Mouse (Mus musculus): ENCODE measurements around the gene Ddx55.
A peak's percentile ranks its signal among the peaks of the same experiment; 100 is the strongest.

Gene Ddx55

DNA sequence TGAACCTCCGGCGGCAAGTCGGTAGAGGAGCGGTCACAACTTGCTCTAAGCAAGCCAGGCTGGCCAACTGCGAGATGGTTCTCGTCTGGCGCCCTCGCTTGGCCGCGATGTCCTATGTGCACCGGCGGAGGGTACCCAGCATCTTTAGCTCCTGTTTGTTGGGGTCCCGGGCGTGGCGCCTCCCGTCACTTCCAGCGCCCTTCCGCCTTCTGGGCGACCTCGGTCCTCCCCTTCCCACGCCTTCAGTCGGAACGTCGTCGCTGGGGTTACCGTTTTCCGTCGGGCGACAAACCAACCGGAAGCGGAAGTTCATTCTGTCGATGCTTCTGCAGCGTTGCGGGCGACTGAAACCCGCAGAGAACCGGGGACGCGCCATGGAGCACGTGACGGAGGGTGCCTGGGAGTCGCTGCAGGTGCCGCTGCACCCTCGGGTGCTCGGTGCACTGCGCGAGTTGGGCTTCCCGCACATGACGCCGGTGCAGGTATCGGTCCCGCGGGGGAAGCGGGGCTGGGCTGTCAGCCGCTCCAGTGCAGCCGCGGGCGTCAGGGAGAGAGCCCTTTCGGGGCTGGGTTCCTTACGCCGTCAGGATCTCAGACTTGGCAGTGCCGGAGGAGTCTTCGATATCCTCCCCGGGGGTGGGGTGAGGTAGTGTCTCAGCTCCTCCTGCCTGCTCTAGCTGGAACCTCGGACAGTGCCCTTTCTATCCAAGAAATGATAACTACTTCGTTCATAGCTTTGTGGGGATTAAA, at the start of gene Ddx55:
Gene Ddx55 (plus strand): TSS at position 307 of the 750 bp plus-strand sequence.
- peak; percentile 87 to 91 for DNase-seq (ENCODE audit: low spot score in 2 of 2)

DNA sequence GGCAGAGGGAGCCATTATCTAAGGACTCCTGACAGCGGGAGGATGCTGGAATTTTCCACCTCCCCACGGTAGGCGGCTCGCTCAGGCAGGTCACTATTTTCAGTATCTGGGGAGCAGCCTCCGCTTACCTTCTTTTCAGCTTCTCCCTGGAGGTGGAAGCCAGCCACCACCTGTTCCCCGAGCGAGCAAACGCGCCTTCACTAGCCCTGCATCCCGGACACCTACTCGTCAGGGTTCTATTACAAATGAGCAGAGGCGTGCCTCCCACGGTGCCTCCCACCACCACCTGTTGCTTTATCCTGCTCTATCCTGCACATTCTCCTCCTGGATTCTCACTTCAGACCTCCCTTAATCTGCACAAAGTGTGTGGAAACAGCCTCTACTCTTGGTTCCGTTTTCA, 48.9 kb upstream of the Ddx55 start:
- DNase-seq (ENCODE audit: low spot score in 2 of 2) = no peak

DNA sequence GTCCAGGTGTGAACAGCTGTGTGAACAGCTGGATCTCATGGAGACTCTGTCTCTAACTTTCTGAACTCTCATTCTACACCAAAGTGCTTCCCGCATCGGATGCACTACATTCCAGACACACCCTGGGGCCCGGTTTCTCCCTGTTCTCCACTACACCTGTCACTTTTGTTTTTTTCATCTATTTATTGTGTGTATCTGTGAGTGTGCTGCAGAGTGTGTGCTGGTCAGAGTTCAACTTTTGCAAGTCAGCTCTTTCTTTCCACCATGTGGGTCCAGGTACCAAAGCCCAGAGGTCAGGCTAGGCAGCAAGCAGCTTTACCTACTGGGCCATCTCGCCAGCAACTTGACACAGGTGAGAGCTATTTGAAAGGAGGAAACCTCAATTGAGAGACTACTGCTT, 47.4 kb upstream of the Ddx55 start:
- DNase-seq (ENCODE audit: low spot score in 2 of 2) = no peak

DNA sequence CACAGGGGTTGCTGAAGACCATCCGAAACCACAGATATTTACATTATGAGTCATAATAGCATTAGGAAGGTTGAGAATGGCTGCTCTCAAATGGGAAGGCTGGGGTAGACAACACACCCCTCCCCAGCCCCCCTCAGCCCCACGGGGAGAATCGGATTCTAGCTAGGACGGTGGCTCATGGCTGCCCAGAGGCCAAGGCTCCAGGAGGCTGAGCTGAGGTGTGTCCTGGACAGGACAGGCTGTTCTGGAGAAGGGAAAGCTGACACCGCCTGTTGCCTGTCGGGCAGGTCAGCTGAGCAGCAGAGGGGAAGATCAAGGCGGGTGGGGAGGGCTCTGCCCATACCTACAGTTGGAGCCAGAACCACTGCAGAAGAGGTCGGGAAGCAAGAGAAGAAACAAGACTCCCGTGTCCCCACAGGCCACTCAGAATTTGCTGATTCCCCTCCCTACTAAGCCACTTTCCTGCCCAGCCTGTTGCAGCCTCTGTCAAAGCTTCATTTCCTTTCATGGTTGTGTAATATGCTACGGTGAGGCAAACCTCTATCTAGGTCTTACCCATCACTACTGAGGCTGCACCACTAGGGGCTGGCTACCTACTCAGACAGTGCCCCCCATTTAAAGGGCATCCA, 45.8 kb upstream of the Ddx55 start:
- no peak for DNase-seq (ENCODE audit: low spot score in 2 of 2)

DNA sequence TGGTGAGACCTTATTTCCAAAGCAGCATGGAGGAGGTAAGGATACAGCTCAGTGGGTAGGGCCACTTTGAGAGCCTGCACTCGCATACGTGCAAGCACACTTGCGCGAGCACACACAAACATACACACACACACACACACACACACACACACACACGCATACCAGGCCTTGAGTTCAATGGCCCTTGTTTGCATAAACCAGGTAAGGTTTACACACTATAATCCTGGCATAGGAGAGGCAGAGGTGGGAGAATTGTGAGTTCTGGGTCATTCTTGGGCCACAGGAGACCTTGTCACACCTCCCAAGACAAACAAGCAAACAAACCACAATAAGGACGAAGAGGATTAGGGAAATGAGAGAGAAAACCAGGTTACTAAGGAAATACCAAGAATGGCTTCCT, 43.5 kb upstream of the Ddx55 start:
- no peak for DNase-seq (ENCODE audit: low spot score in 2 of 2)

DNA sequence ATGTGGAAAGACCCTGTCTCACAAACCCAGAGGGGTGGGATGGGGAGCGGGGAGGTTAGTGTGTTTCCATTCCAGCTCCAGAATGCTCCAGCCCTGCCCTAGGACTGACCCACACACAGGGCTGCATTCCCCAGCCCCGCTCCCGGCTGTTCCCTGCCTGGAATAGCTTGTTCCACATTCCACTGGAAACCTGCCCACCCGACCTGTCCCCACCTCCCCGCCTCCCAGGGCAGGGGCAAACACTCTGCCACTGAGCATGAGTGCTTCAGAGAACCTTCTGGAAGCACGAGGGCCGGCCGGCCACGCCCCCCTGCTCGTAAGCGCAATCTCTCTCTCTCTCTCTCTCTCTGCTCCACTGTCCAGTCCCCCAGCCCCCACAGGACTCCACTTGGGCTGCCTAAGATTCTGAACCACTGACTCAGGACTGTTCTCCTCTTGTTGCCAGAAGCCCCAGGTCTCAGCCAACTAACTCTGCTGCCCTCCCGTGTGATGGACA, 42.9 kb upstream of the Ddx55 start:
- no peak for DNase-seq (ENCODE audit: low spot score in 2 of 2)

DNA sequence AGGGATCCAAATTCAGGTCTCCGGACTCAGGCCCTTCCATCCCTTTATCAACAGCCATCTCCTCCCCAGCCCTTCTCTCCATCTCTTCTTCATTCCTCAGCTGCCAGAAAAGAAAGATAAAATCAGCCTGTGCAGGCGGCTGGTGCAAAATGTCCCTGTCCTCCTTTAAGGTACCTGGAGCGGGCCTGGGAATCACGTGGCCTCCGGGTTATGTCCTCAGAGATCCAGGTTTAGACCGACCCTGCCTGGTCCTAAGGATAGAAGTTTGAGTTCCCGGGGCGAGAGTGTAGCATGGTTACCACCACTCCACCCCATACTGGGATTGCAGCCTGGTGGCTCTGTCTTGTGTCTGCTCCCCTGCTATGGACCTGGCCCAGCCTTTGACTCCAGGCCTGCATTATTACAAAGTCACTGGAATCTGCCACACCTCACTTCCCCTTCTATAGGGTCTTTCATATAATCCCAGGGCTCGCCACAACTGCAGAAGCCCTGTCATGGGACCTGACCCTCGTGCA, 42.1 kb upstream of the Ddx55 start:
- DNase-seq (ENCODE audit: low spot score in 2 of 2) = no peak

DNA sequence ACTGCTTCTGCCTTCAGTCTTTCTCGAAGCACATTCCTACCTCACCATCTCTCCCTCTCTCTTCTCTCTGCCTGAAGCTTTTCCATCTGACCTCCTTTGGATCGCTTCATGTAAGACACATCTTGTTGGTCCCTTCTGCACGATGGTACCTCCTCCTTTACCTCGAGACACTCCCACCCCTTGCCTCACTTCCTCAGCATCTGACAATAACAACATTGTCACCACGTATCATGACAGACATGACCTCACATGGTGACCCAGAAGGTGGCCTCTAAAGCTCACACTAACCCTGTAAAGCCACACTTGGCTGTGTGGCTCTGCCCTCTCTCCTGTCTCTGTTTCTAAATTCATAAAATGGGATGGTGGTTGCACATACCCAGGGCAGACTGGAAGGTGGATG, 36.9 kb upstream of the Ddx55 start:
- no peak for DNase-seq (ENCODE audit: low spot score in 2 of 2)

DNA sequence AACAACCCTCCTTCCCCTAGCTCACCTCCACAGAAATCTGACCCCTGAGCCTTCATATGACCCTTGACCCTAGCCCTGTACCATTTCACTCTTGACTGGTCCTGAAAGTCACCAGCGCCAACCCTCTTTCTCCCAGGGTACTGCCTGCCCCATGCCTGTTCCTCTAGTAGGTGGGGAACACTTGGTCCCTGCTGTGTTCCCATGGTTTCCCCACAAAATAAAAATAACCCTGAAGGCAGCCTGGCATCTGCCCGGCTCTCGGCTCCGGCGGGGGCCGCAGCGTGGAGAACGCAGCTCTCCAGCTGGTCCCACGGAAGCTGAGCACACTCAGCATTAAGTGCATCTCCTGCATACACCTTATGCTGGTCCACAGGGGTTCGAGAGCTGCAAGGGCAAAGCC, 34.0 kb upstream of the Ddx55 start:
- no peak for DNase-seq (ENCODE audit: low spot score in 2 of 2)

DNA sequence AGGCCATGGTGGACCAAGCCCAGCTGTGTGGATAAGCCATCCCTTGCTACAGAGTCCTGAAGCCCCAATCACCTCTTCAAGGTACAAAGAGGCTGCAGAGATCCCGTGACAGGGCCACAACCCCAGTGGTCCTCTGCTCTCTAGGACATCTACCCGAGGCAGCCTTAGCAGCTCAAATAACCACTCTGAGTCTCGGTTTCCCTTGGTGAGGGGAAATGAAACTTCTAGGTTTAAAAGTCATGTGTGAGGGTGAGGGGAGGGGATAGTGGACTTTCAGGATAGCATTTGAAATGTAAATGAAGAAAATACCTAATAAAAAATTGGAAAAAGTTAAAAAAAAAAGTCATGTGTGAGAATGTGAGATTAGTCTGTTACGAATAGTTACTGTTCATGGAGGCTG, 31.1 kb upstream of the Ddx55 start:
- DNase-seq (ENCODE audit: low spot score in 2 of 2) = no peak

DNA sequence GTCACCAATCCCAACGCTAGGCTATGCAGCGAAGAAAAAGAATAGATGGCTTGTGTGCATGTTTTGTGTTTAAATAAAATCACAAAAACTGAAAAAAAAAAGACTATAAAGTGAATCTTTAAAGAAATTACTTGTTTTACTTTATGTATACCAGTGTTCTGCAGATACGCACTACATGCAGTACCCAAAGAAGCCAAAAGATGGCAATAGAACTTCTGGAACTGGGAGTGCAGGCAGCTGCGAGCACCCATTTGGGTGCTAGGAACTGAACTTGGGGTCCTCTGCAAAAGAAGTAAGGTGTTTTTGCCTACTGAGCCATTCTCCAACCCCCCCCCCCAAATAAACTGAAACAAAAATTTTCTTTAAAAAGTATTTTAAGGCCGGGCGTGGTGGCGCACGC, 29.6 kb upstream of the Ddx55 start:
- no peak for DNase-seq (ENCODE audit: low spot score in 2 of 2)

DNA sequence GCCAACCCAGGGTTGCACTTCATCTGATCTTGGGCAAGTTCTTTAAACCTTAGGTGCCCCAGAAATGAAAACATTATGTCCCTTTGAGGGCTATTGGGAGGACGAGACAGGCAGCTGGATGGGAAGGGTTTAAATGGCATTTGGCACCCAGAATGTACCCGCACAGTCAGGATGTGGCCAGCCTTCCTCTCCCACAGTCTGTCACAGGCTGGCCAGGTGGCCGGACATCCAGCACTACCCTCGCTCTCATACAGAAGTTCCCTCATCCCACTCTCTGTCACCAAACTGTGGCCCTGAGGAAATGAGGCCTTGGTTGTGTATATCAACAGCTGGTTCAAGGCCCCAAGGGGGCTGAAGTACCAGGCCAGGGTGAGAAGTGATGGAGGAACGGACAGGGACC, 27.7 kb upstream of the Ddx55 start:
- no peak for DNase-seq (ENCODE audit: low spot score in 2 of 2)

DNA sequence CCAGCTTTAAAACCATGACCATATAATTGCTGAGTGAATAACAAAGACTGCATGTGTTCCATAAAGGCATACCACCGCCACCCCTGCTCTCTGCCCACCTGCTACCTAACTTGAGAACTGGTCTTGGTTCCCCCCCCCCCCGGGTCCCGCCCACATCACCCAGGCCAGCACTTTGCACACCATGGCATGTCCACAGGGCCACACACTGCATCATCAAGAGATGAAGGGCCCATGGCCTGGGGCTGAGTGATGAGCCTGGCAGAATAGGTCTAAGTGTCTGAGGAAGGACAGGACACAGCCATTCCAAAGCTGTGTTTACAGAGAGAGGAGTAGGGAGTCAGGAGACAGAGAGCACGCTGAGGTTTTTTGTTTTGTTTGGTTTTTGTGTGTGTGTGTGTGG, 24.3 kb upstream of the Ddx55 start:
- no peak for DNase-seq (ENCODE audit: low spot score in 2 of 2)

DNA sequence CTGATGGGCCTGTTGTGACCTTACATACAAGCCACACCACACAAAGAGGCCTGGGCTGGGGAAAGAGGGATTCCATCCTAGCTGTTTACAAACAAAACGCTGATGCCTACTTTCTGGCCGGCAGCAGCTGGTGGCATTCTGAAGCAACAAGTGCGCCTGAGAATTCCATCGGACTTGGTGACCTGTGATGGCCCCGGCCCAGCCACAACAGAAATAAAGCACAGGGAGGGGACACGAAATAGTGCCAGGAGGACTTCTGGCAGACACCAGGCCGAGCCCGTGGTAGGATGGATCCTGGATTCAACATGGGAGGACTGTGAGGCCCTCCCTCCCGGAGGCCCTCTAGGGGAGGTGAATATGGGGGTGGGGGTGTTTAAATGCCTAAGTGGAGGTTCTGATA, 23.9 kb upstream of the Ddx55 start:
- DNase-seq (ENCODE audit: low spot score in 2 of 2) = no peak

DNA sequence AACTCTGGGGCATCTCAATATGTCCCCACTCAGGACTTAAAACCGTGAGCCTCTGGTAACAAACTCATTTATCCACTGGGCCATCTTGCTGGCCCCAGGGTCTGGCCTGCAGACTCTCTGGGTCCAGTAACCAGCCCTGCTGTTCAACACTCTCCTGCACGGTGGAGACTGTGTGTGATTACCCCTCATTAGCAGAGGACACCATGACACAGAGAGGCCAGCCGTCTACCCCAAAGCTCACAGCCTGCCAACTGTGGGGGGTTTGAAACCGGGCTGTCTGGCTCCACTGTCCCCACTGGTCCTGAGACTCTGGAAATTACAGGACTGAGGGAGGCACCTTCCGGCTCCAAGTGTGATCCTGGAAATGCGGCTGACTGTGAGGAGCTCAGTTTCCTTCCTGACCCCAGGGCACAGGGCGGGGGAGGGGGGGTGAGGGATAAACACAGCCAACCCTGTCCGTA, 23.4 kb upstream of the Ddx55 start:
- no peak for DNase-seq (ENCODE audit: low spot score in 2 of 2)

DNA sequence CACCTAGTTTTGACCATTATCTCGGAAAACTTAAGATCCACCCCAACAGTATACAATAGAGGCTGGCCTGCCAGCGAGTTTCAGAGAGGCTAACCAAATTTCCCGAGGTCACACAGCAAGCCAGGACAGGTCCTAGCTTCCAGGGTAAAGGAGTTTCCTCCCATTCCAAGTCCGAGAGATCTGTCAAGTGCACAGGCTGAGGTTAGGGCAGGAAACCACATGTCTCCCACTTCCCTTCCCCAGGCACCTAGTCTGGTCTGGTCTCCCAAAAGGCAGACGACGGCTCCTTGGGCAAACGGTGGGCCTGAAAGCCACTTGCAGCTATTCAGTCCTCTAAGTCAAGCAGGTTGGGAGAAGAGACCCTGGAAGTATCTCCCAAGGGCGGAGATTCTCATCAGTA, 23.0 kb upstream of the Ddx55 start:
- no peak for DNase-seq (ENCODE audit: low spot score in 2 of 2)

DNA sequence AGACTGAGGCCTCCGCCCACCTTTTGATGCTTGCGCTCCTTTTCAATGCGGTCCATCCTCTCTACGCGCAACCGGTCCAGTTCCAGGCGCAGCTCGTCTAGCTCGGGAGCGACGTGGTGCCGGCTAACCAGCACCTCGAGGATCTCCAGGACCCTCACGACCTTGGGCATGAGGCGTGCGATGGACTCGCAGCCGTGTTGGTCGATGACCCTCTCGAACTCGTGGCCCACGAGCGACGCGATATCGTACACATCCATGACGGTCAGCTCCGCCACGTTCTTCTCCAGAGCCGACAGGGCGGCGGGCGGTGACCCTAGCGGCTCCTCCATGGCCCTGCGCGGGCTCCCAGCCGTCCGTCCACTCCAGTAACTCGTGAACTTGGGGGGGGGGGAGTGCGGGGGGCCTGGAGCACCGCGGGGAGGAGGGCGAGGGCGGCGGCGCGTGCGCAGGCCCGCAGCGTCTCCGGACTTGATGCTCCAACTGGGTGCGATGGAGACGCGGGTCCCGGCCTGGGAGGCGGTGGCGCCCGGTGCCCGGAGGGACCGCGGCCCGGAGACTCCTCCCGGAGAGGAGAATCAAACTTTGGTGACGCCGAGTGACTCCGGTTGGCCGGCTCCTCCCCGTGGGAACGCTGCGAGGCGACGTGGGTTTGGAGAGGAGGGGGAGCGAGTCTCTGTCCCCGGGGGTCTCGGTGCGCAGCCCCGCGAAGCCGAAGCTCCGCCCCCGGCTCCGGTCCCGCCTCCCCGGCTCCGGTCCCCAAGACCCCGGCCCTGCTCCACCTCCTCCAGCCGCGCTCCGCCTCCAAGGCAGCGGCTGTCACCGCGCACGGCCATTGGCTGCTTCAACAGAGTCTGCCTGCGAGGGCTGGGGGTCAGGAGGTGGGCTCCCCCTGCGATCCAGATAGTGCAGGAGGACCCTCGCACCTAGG, 21.7 kb upstream of the Ddx55 start, which contains the start of gene Rilpl1:
Gene Rilpl1 (minus strand): TSS at position 737 of the 928 bp plus-strand sequence.
- DNase-seq (ENCODE audit: low spot score in 2 of 2) = peak; percentile 47 to 66

DNA sequence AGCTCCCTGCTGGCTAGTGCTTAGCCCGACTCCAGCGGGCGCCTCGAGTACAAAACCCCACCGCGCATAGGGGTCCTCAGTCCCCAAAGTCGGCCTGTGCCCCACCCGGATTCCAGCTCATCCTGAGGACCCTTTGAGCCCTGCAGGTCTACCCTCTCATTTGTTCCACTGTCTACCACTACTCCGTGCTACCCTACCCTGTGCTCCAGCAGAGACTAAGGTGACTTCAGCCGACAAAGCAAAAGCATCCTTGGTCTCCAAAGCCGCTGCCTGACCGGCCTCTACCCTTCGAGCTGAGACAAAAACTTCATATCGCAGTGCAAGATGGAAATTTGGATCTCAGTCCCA, 21.1 kb upstream of the Ddx55 start:
- DNase-seq (ENCODE audit: low spot score in 2 of 2) = no peak

DNA sequence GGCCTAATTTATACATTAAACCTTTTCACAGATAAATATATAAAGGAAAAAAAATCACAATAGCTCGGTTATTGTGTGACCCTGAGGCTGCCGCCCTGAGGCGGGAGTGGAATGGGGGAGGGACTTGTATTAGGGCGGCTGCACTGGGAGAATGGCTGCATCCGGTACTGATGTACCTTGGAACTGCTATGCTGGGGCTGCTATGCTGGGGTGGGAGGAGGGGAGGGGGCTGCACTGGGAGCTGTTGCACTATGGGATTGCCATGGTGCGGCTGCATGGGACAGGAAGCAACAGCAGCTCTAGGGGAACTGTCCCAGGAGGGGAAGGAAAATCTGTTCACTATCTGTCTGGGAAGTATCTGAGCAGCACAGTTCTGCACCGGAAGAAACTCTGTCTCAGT, 20.2 kb upstream of the Ddx55 start:
- DNase-seq (ENCODE audit: low spot score in 2 of 2) = no peak

DNA sequence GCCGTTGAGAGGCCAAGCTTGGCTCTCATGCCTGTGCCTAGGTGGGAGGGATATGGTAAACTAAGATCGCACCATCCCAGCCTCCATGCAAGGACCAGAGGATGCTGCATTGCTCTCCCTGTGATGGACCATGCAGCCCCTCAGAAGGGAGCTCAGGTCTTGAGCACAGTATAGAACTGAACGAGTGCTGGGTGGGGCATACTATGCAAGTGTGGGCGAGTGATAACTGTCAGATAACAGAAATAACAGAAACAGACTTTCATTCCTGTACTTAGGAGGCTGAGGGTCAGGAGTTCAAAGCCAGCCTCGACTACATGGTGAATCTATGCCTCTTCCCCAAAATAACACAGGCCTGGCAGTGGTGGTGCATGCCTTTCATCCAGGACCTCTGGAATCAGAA, 17.6 kb upstream of the Ddx55 start:
- DNase-seq (ENCODE audit: low spot score in 2 of 2) = no peak

DNA sequence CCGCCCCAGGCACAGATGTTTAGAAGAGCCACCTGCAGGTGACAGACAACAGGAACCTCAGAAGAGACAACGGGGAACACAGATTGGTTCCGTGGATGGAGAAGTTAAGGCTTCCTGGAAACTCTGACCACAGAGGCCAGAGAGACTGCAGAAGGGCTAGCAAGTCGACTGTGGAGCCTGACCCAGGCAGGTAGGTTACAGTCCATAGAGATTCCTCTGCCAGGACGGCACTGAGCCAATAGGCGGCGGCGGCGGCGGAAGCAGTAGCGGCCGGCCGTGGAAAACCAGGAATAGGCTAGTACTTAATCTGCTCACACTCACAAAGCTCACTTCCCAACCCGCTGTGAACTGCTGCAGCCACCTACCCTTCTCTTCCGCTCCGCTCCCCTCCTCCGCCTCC, 15.9 kb upstream of the Ddx55 start:
- DNase-seq (ENCODE audit: low spot score in 2 of 2) = peak in 1 of 2 experiments; percentile 16
